Comparison of ENCODE assay signal across 13 mouse cellular contexts in the genomic region with DNA sequence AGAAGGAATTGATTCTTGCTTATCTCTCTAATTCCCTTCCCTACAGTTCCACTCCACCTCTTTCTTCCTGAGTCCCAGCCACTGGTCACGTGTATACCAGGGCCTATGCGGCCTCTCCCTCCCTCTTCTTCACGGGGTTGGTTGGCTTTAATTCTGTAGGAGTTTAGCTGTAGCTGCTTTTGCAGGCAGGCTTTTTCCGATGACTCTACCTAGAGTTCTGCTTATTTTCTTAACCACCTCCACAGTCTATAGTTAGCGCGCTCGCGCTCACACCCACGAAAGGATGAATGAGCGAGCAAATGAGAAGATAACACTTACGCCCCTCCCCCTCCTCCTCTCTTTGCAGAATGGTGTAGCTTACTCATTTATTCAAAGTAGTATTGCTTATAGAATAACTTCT. TPM values are rescaled to one million over a fixed set of nuclear protein-coding genes. Genes with fewer than 3 reads are reported as not detected.
A peak's percentile ranks its signal among the peaks of the same experiment; 100 is the strongest.
DNase-seq lines count a peak whose midpoint lies in the region; ATAC-seq lines count a peak whose summit lies in the region.
"Had no signal": no experiment of that assay in that cellular context is flagged by ENCODE, and none has a peak within 500 bp of the region (broad histone marks: within the 10 kb centered on the region; RNA-seq: fewer than 3 reads in every experiment).

No protein-coding gene starts in this region.

- WGBS in kidney, embryonic 15.5 days, result 43% methylated on average over 11 of the region's 11 CpGs
- WGBS in heart, embryonic 13.5 days, result 10% methylated on average over 11 of the region's 11 CpGs

- ATAC-seq in kidney, embryonic 15.5 days (replicated peaks; ENCODE audit: low FRiP score), result no peak
- ATAC-seq in heart, embryonic 13.5 days (ENCODE audit: extremely low read depth, insufficient number of reproducible peaks, low FRiP score, low TSS enrichment), result 0 out of 2 replicates have a peak, but pooled peaks have one; percentile 33

- H3K4me3 ChIP-seq in kidney, embryonic 15.5 days (replicated peaks), result 0 out of 2 replicates have a peak overlapping the region, but pooled peaks have one; percentile 6
- peak overlapping the region; percentile 33 for H3K4me3 ChIP-seq in heart, embryonic 13.5 days
- H3K4me3 ChIP-seq: gastrocnemius, adult 2 months; neural tube, embryonic 15.5 days had no signal

- peaks cover 17% of the 10 kb centered on the region for H3K4me1 ChIP-seq in kidney, embryonic 15.5 days
- peaks cover 56% of the 10 kb centered on the region for H3K4me1 ChIP-seq in heart, embryonic 13.5 days
- H3K4me1 ChIP-seq: neural tube, embryonic 15.5 days had no signal

- no peaks in the 10 kb centered on the region for H3K27me3 ChIP-seq in kidney, embryonic 15.5 days
- H3K27me3 ChIP-seq in heart, embryonic 13.5 days (replicated peaks), result no peaks in the 10 kb centered on the region
- H3K27me3 ChIP-seq: CH12.LX; neural tube, embryonic 15.5 days had no signal

- no peaks in the 10 kb centered on the region for H3K36me3 ChIP-seq in kidney, embryonic 15.5 days
- no peaks in the 10 kb centered on the region for H3K36me3 ChIP-seq in heart, embryonic 13.5 days
- H3K36me3 ChIP-seq: neural tube, embryonic 15.5 days had no signal

- peak overlapping the region; percentile 12; the same call in 1 of the 2 replicates for H3K4me2 ChIP-seq in kidney, embryonic 15.5 days
- peak overlapping the region; percentile 63 for H3K4me2 ChIP-seq in heart, embryonic 13.5 days
- H3K4me2 ChIP-seq: midbrain, embryonic 11.5 days; neural tube, embryonic 15.5 days had no signal

- intact Hi-C loops in left cerebral cortex, postnatal 25 days (cut with DNase I), result loop anchor here (5.0 kb wide), 1 partner anchor 41 kb away; a partner anchor contains a TSS

- no peak for DNase-seq in kidney, postnatal 36 days
- peak; percentile 13 for DNase-seq in R1 (ENCODE audit: low read depth, low spot score)
- peak; percentile 75 to 93 for DNase-seq in left cerebral cortex, postnatal 25 days (ENCODE audit: low spot score in 2 of 2)
- no peak for DNase-seq in thymus, postnatal 0 days (ENCODE audit: low spot score)
- no peak for DNase-seq in B cell, adult 2 months
- DNase-seq in urinary bladder, postnatal 4 days (ENCODE audit: low spot score in 2 of 2), result no peak
- DNase-seq: gastrocnemius, adult 2 months; kidney, adult 9 months had no signal

- no peak overlapping the region for H3K27ac ChIP-seq in kidney, embryonic 15.5 days
- H3K27ac ChIP-seq in heart, embryonic 13.5 days (replicated peaks), result peak overlapping the region; percentile 86
- H3K27ac ChIP-seq: gastrocnemius, adult 2 months; neural tube, embryonic 15.5 days had no signal

- H3K9ac ChIP-seq in kidney, embryonic 15.5 days, result no peak overlapping the region
- H3K9ac ChIP-seq in heart, embryonic 13.5 days, result peak overlapping the region; percentile 70
- H3K9ac ChIP-seq: neural tube, embryonic 15.5 days had no signal

- no peaks in the 10 kb centered on the region for H3K9me3 ChIP-seq in kidney, embryonic 15.5 days (replicated peaks)
- H3K9me3 ChIP-seq in heart, embryonic 13.5 days, result no peaks in the 10 kb centered on the region
- H3K9me3 ChIP-seq: neural tube, embryonic 15.5 days had no signal

RNA-seq across cellular contexts. Expression of a gene that starts 26.1 kb away (rescaled TPM):
- 0.69 and 0.71 TPM in 2 replicates for polyA plus RNA-seq in kidney, embryonic 15.5 days (2015; fragmentation: Nextera tagmentation; extraction: Ambion mirVana)
- polyA plus RNA-seq in heart, embryonic 13.5 days (2015; fragmentation: Nextera tagmentation; extraction: Ambion mirVana), result 1.4 TPM in 2 replicates
- 10 to 100 TPM; 19.1 to 21.0 TPM for total RNA-seq in left cerebral cortex, postnatal 25 days (2021)
- polyA plus RNA-seq in thymus, postnatal 0 days (2015; fragmentation: Nextera tagmentation; extraction: Ambion mirVana), result 1.2 and 1.3 TPM in 2 replicates
- total RNA-seq: CH12.LX had no signal

RNA-seq across cellular contexts. Expression of a gene that starts 42.6 kb away (rescaled TPM):
- 286 and 301 TPM in 2 replicates for polyA plus RNA-seq in kidney, embryonic 15.5 days (2015; fragmentation: Nextera tagmentation; extraction: Ambion mirVana)
- polyA plus RNA-seq in heart, embryonic 13.5 days (2015; fragmentation: Nextera tagmentation; extraction: Ambion mirVana), result 152 and 167 TPM in 2 replicates
- 10 to 100 TPM; 47.7 to 48.5 TPM for total RNA-seq in left cerebral cortex, postnatal 25 days (2021)
- 305 and 380 TPM in 2 replicates for polyA plus RNA-seq in thymus, postnatal 0 days (2015; fragmentation: Nextera tagmentation; extraction: Ambion mirVana)

Comparison
In these comparisons a context has a peak if more than half of its experiments do, and no peak if none do; other contexts are left out.
1. DNase-seq: peak in R1 (single experiment) and left cerebral cortex, postnatal 25 days (2 of 2); none in kidney, postnatal 36 days (0 of 2), thymus, postnatal 0 days (single experiment), B cell, adult 2 months (0 of 2) and urinary bladder, postnatal 4 days (0 of 2).